Mouse (Mus musculus) brain, embryonic 14.5 days (tissue): ENCODE data around the gene Cck.

ENCODE experiments used
- CTCF ChIP-seq: fragments of 200-500 bp; IDR thresholded peaks from 2 replicates; pipeline ENCODE4 v1.5.1; 2012; ENCODE audit warnings: inconsistent platforms, mild to moderate bottlenecking, moderate library complexity, borderline replicate concordance; ENCODE audit not compliant: insufficient read depth, insufficient read length; ENCODE audit errors: extremely low read depth
- POLR2A ChIP-seq: fragments of 200-500 bp; IDR thresholded peaks from 2 replicates; pipeline ENCODE4 v1.6.1; 2012; ENCODE audit warnings: mild to moderate bottlenecking, inconsistent platforms, borderline replicate concordance; ENCODE audit not compliant: poor library complexity, insufficient read depth, insufficient read length, severe bottlenecking; ENCODE audit errors: extremely low read depth

- TF ChIP-seq POLR2A (no peak), CTCF (no peak)
These were observed at the start of gene Cck for GRCm38 (mm10) chr9:121495529-121495928.
